ENCODE assay signal across 11 mouse cellular contexts in the genomic region with DNA sequence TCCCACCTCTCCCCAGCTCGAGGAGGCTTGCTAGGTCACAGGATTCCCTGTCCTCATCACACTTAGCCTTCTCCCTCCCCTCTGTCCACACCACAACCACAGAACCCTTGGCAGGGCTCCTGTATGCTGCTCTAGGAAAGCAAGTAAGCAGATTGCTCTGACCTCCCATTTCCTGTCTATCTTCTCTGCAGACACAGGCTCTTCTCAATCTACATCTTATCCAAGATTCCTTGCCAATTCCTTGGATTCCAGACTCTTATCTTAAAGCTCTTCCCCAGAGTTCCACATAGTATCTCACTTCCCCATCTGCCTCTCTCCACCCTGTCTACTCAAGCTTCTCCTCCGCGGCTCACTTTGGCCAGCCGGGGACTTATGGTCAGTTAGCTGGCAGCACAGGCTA. TPM values are rescaled to one million over a fixed set of nuclear protein-coding genes. Genes with fewer than 3 reads are reported as not detected.
A peak's percentile ranks its signal among the peaks of the same experiment; 100 is the strongest.
DNase-seq lines count a peak whose midpoint lies in the region; ATAC-seq lines count a peak whose summit lies in the region.
"Had no signal": no experiment of that assay in that cellular context is flagged by ENCODE, and none has a peak within 500 bp of the region (broad histone marks: within the 10 kb centered on the region; RNA-seq: fewer than 3 reads in every experiment).

No protein-coding gene starts in this region.

- H3K4me1 ChIP-seq in kidney, embryonic 16.5 days (ENCODE audit: insufficient read depth, low read length): no peaks in the 10 kb centered on the region
- H3K4me1 ChIP-seq in intestine, embryonic 14.5 days (replicated peaks; ENCODE audit: control insufficient read depth, insufficient read depth, low read length): 0 out of 2 replicates have a peak, but pooled peaks cover 9% of the 10 kb centered on the region
- peaks cover 17% of the 10 kb centered on the region for H3K4me1 ChIP-seq in forebrain, embryonic 13.5 days
- H3K4me1 ChIP-seq: limb, embryonic 12.5 days had no signal

- no peaks in the 10 kb centered on the region for H3K27me3 ChIP-seq in kidney, embryonic 16.5 days (ENCODE audit: insufficient read depth, low read length)
- H3K27me3 ChIP-seq in intestine, embryonic 14.5 days (replicated peaks; ENCODE audit: control insufficient read depth, insufficient read depth, low read length): no peaks in the 10 kb centered on the region
- no peaks in the 10 kb centered on the region for H3K27me3 ChIP-seq in forebrain, embryonic 13.5 days
- H3K27me3 ChIP-seq: limb, embryonic 12.5 days; Patski had no signal

- H3K4me3 ChIP-seq in kidney, embryonic 16.5 days (ENCODE audit: low read length): no peak overlapping the region
- H3K4me3 ChIP-seq in intestine, embryonic 14.5 days (ENCODE audit: low read depth, low read length): no peak overlapping the region
- H3K4me3 ChIP-seq in forebrain, embryonic 13.5 days: no peak overlapping the region
- H3K4me3 ChIP-seq: limb, embryonic 12.5 days had no signal

- H3K9ac ChIP-seq in kidney, embryonic 16.5 days (replicated peaks; ENCODE audit: low read length): no peak overlapping the region
- no peak overlapping the region for H3K9ac ChIP-seq in intestine, embryonic 14.5 days (ENCODE audit: low read length)
- H3K9ac ChIP-seq in forebrain, embryonic 13.5 days: no peak overlapping the region
- H3K9ac ChIP-seq: limb, embryonic 12.5 days had no signal

- peaks cover 7% of the 10 kb centered on the region; the same call in 1 of the 2 replicates for H3K36me3 ChIP-seq in kidney, embryonic 16.5 days (ENCODE audit: insufficient read depth, low read length)
- 0 out of 2 replicates have a peak, but pooled peaks cover 13% of the 10 kb centered on the region for H3K36me3 ChIP-seq in intestine, embryonic 14.5 days (ENCODE audit: control insufficient read depth, insufficient read depth, low read length)
- peaks cover 23% of the 10 kb centered on the region; the same call in 1 of the 2 replicates for H3K36me3 ChIP-seq in forebrain, embryonic 13.5 days (ENCODE audit: poor library complexity, severe bottlenecking)

- 46% methylated on average over 4 of the region's 4 CpGs for WGBS in kidney, embryonic 16.5 days
- WGBS in intestine, embryonic 14.5 days: 45% methylated on average over 4 of the region's 4 CpGs
- WGBS in forebrain, embryonic 13.5 days: 85% methylated on average over 4 of the region's 4 CpGs

- H3K27ac ChIP-seq in kidney, embryonic 16.5 days (ENCODE audit: low read length): no peak overlapping the region
- peak overlapping the region; percentile 30; the same call in 1 of the 2 replicates for H3K27ac ChIP-seq in intestine, embryonic 14.5 days (ENCODE audit: low read depth)
- H3K27ac ChIP-seq in forebrain, embryonic 13.5 days: no peak overlapping the region
- H3K27ac ChIP-seq: limb, embryonic 12.5 days had no signal

- no peak overlapping the region for H3K4me2 ChIP-seq in kidney, embryonic 16.5 days (replicated peaks; ENCODE audit: low read depth, low read length)
- no peak overlapping the region for H3K4me2 ChIP-seq in intestine, embryonic 14.5 days (ENCODE audit: low read length)
- H3K4me2 ChIP-seq in forebrain, embryonic 13.5 days: no peak overlapping the region
- H3K4me2 ChIP-seq: limb, embryonic 12.5 days had no signal

- ATAC-seq in kidney, embryonic 16.5 days (ENCODE audit: low FRiP score, low TSS enrichment): no peak
- ATAC-seq in common myeloid progenitor, adult 5-6 weeks (replicated peaks; ENCODE audit: low read depth, poor library complexity, severe bottlenecking): peak; percentile 86
- no peak for ATAC-seq in intestine, embryonic 14.5 days (replicated peaks; ENCODE audit: low FRiP score, low TSS enrichment, low read depth)
- ATAC-seq in megakaryocyte, adult 5-6 weeks (ENCODE audit: poor library complexity, severe bottlenecking): peak; percentile 81
- no peak for ATAC-seq in forebrain, embryonic 13.5 days
- ATAC-seq: Patski had no signal

- DNase-seq in kidney, adult 9 months: peak; percentile 23
- no peak for DNase-seq in intestine, embryonic 14.5 days (ENCODE audit: low spot score)
- DNase-seq in spleen, adult 12 weeks (ENCODE audit: low spot score): no peak
- no peak for DNase-seq in gastrocnemius, adult 18-20 months (ENCODE audit: low spot score)
- DNase-seq: right cerebral cortex, adult 18-20 months had no signal

- H3K9me3 ChIP-seq in kidney, embryonic 16.5 days (ENCODE audit: low read length): no peaks in the 10 kb centered on the region
- no peaks in the 10 kb centered on the region for H3K9me3 ChIP-seq in intestine, embryonic 14.5 days (ENCODE audit: control insufficient read depth, low read length)
- no peaks in the 10 kb centered on the region for H3K9me3 ChIP-seq in forebrain, embryonic 13.5 days (replicated peaks)
- H3K9me3 ChIP-seq: limb, embryonic 12.5 days had no signal

RNA-seq across cellular contexts. Expression of a gene that starts 16.1 kb away (rescaled TPM):
- 12.3 and 17.0 TPM in 2 replicates for polyA plus RNA-seq in kidney, embryonic 16.5 days (2015; fragmentation: Nextera tagmentation; extraction: Ambion mirVana)
- 27.1 and 40.4 TPM in 2 replicates for total RNA-seq in common myeloid progenitor, adult 5-6 weeks (2017)
- 15.2 and 18.1 TPM in 2 replicates for polyA plus RNA-seq in intestine, embryonic 14.5 days (2014; fragmentation: Nextera tagmentation; extraction: Ambion mirVana)
- 95.7 and 105 TPM in 2 replicates for total RNA-seq in megakaryocyte, adult 5-6 weeks (2015)
- 44.6 and 61.5 TPM in 2 replicates for total RNA-seq in megakaryocyte, adult 5-6 weeks (2017)
- 22.7 and 27.8 TPM in 2 replicates for polyA plus RNA-seq in forebrain, embryonic 13.5 days (2015; fragmentation: Nextera tagmentation; extraction: Ambion mirVana)
- total RNA-seq in gastrocnemius, adult 18-20 months (2021): 10 to 100 TPM in 1 of 2 experiments, 1 to 10 TPM in 1; 7.7 to 14.0 TPM

RNA-seq across cellular contexts. Expression of a gene that starts 49.3 kb away (rescaled TPM):
- 51.4 and 54.5 TPM in 2 replicates for polyA plus RNA-seq in kidney, embryonic 16.5 days (2015; fragmentation: Nextera tagmentation; extraction: Ambion mirVana)
- total RNA-seq in common myeloid progenitor, adult 5-6 weeks (2017): 82.4 and 88.2 TPM in 2 replicates
- polyA plus RNA-seq in intestine, embryonic 14.5 days (2014; fragmentation: Nextera tagmentation; extraction: Ambion mirVana): 60.7 and 71.1 TPM in 2 replicates
- total RNA-seq in megakaryocyte, adult 5-6 weeks (2015): 71.3 and 81.9 TPM in 2 replicates
- total RNA-seq in megakaryocyte, adult 5-6 weeks (2017): 68.3 and 79.2 TPM in 2 replicates
- 75.8 and 77.1 TPM in 2 replicates for polyA plus RNA-seq in forebrain, embryonic 13.5 days (2015; fragmentation: Nextera tagmentation; extraction: Ambion mirVana)
- total RNA-seq in gastrocnemius, adult 18-20 months (2021): 1 to 10 TPM; 8.1 to 9.0 TPM

Comparison
In these comparisons a context has a peak if more than half of its experiments do, and no peak if none do; other contexts are left out.
1. ATAC-seq: peak in common myeloid progenitor, adult 5-6 weeks (single experiment) and megakaryocyte, adult 5-6 weeks (single experiment); none in kidney, embryonic 16.5 days (single experiment), intestine, embryonic 14.5 days (single experiment) and forebrain, embryonic 13.5 days (single experiment).